Mouse (Mus musculus): ENCODE results near the gene Llgl2.

DNA sequence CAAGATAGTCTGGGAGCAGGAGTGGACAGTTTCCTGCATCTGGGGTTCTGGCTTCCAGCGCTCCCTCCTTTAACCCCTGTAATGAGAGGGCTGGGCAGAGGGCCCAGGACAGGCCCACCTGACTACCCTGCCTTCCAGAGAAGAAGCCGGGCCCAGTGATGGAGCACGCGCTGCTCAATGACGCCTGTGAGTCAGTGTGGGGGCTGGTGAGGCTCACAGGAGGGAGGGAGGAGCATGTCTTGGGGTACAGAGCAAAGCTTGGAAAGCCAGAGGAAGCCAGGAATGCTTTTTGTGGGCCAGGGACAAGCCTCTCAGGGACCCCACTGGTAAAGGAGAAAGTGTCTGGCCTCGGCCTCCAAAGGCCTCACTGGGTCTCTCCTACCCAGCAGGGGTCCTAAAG lies 30.8 kb downstream of the Llgl2 start:
- TF ChIP-seq EP300 (IDR thresholded peaks at IDR 0.05; ENCODE audit: low read length), result no peak
- TF ChIP-seq POLR2AphosphoS2 (IDR thresholded peaks at IDR 0.05; ENCODE audit: low read depth, low read length), result no peak
